Mouse (Mus musculus): ENCODE results near the gene Prss36. TPM values are rescaled to one million over a fixed set of nuclear protein-coding genes. Genes with fewer than 3 reads are reported as not detected.

The Prss36 gene
- polyA plus RNA-seq, 1 experiment, result 15.8 TPM

DNA sequence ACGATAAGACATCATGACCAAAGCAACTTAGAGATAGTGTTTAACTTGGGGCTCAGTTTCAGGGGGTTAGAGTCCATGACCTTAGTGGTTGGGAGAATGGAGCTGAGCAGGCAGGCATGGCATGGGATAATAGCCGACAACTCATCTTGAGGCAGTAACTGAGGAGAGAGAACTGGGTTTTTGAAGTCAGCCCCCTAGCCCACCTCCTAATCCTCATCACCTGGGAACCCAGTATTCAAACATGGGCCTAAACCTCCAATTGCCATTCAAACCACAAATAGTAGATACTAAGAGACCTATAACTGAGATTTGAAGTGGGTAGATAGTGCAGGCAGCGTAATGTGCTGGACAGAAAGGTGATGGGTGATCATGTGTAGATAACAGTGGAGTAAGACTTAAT lies 34.1 kb upstream of the Prss36 start:
- WGBS, result 96% methylated on average over 3 of the region's 3 CpGs
- Histone ChIP-seq H3K27ac (ENCODE audit: control insufficient read depth, insufficient read depth, low read length) (no peak overlapping the region), H3K4me3 (ENCODE audit: control insufficient read depth, insufficient read depth, low read length) (no peak overlapping the region), H3K4me1 (replicated peaks; ENCODE audit: control insufficient read depth, insufficient read depth, low read length) (no peaks in the 10 kb centered on the region), H3K36me3 (ENCODE audit: control insufficient read depth, insufficient read depth, low read length) (peaks cover 92% of the 10 kb centered on the region), H3K27me3 (ENCODE audit: control insufficient read depth, insufficient read depth, low read length) (no peaks in the 10 kb centered on the region)
- TF ChIP-seq POLR2A (IDR thresholded peaks at IDR 0.05; ENCODE audit: control insufficient read depth, extremely low read depth, insufficient read depth, low read length, poor library complexity) (no peak), CTCF (IDR thresholded peaks at IDR 0.05; ENCODE audit: borderline replicate concordance, control insufficient read depth, extremely low read depth, insufficient read depth, low read length, poor library complexity) (no peak)
- no peak for DNase-seq

DNA sequence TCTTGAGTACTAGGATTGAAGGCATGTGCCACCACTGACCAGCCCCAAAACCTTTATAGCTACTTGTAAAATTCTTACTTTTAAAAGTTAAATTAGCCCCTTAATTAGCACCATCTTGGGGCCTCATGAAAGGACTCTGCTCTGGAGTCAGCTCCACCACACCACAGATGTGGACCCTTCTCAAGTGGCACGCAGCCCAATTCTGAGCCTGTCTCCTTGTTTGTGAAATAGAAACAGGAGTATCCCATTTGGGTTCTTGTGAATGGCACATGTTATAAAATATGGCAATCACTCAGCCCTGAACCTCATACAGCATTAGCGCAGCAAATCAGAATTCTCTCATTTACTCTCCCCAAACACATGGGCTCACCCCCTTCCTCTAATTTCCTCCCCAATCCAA lies 32.3 kb upstream of the Prss36 start:
- 99% methylated on average over 2 of the region's 2 CpGs for WGBS

DNA sequence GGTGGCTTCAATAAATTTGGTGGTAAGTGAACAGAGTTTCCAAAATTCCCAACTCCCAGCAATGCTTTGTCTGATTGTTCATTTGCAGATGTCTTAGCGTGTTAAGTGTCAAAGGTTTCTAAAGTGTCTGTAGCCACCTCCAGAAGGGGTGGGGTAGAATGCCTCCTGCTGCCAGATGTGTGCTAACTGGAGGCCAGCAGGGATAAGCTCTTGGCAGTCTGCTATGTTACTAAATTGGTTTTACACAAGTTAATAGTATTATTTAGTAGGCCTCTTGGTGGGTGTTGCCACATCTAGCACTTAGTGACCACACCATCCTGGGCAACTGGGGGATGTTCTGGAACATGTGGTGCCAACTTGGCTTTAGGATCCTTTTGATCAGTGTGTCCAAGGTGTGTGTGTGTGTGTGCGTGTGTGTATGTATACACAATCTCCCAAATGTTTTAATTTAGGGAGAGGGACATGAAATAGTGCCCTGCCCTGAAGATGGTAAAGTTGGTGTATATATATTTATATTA lies 27.9 kb upstream of the Prss36 start:
- no peak overlapping the region for H3K4me3 ChIP-seq (ENCODE audit: control insufficient read depth, insufficient read depth, low read length)
- 0 out of 2 replicates have a peak, but pooled peaks cover 2% of the 10 kb centered on the region for H3K4me1 ChIP-seq (replicated peaks; ENCODE audit: control insufficient read depth, insufficient read depth, low read length)
- 95% methylated on average over 2 of the region's 2 CpGs for WGBS
- no peaks in the 10 kb centered on the region for H3K27me3 ChIP-seq (ENCODE audit: control insufficient read depth, insufficient read depth, low read length)
- peaks cover 96% of the 10 kb centered on the region for H3K36me3 ChIP-seq (ENCODE audit: control insufficient read depth, insufficient read depth, low read length)
- no peak overlapping the region for H3K27ac ChIP-seq (ENCODE audit: control insufficient read depth, insufficient read depth, low read length)
- TF ChIP-seq CTCF (IDR thresholded peaks at IDR 0.05; ENCODE audit: borderline replicate concordance, control insufficient read depth, extremely low read depth, insufficient read depth, low read length, poor library complexity) (no peak), POLR2A (IDR thresholded peaks at IDR 0.05; ENCODE audit: control insufficient read depth, extremely low read depth, insufficient read depth, low read length, poor library complexity) (no peak)
- DNase-seq, result no peak

More for the DNA sequence above, 32.3 kb upstream of the Prss36 start:
- H3K4me1 ChIP-seq (replicated peaks; ENCODE audit: control insufficient read depth, insufficient read depth, low read length), result no peaks in the 10 kb centered on the region
- no peak overlapping the region for H3K27ac ChIP-seq (ENCODE audit: control insufficient read depth, insufficient read depth, low read length)
- no peak overlapping the region for H3K4me3 ChIP-seq (ENCODE audit: control insufficient read depth, insufficient read depth, low read length)
- TF ChIP-seq POLR2A (IDR thresholded peaks at IDR 0.05; ENCODE audit: control insufficient read depth, extremely low read depth, insufficient read depth, low read length, poor library complexity) (no peak), CTCF (IDR thresholded peaks at IDR 0.05; ENCODE audit: borderline replicate concordance, control insufficient read depth, extremely low read depth, insufficient read depth, low read length, poor library complexity) (no peak)
- no peak for DNase-seq
- H3K36me3 ChIP-seq (ENCODE audit: control insufficient read depth, insufficient read depth, low read length), result peaks cover 99% of the 10 kb centered on the region
- H3K27me3 ChIP-seq (ENCODE audit: control insufficient read depth, insufficient read depth, low read length), result no peaks in the 10 kb centered on the region

DNA sequence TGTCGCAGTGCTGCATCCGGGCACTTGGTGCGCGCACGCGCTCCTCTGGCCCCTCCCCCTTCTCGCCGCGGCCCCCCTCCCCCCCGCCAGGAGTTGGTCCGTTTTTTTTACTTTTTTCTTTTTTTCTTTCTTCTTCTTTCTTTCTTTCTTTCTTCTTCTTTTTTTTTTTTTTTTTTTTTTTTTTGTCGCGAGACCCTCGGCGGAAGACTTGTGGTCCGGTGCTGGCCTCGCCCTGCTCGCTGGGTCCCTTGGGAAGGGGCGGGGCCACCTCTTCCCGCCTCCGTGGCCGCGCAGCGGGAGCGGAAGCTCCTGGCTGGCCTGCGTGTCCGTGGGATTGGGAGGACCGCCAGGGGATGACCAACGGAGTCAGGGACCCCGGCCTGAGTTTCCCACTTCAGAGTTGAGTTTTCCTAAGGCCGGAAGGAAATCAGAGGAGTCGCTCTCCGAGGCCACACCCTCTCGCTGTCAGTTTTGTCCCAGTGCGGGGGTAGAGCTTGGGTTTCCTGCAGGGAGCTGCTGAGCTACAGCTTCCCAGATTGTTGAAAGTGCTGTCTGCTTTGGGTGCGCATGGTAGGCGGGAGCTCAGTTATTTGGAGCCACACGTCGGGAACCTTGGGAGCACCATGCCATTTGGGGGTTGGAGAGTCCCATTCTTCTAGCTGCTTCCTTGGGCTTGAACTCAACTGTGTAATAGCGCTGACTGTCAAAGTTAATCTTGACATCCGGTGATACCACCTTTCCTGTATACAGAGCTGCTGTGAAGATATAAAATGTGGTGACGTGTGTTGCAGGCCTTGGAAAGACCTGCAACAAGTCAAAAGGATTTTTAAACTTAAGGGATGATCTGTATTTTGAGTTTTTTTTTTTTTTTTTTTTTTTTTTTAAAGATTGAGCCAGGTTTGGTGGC lies 21.6 kb upstream of the Prss36 start:
- TF ChIP-seq CTCF (IDR thresholded peaks at IDR 0.05; ENCODE audit: borderline replicate concordance, control insufficient read depth, extremely low read depth, insufficient read depth, low read length, poor library complexity), result no peak
- TF ChIP-seq POLR2A (IDR thresholded peaks at IDR 0.05; ENCODE audit: control insufficient read depth, extremely low read depth, insufficient read depth, low read length, poor library complexity), result no peak
- under 1% methylated on average over 41 of the region's 42 CpGs for WGBS
- H3K27me3 ChIP-seq (ENCODE audit: control insufficient read depth, insufficient read depth, low read length), result no peaks in the 10 kb centered on the region
- peaks cover 36% of the 10 kb centered on the region for H3K36me3 ChIP-seq (ENCODE audit: control insufficient read depth, insufficient read depth, low read length)
- peaks cover 10% of the 10 kb centered on the region for H3K4me1 ChIP-seq (replicated peaks; ENCODE audit: control insufficient read depth, insufficient read depth, low read length)
- peak overlapping the region; percentile 88 for H3K4me3 ChIP-seq (ENCODE audit: control insufficient read depth, insufficient read depth, low read length)
- H3K27ac ChIP-seq (ENCODE audit: control insufficient read depth, insufficient read depth, low read length), result peak overlapping the region; percentile 44
- peak; percentile 54 for DNase-seq

DNA sequence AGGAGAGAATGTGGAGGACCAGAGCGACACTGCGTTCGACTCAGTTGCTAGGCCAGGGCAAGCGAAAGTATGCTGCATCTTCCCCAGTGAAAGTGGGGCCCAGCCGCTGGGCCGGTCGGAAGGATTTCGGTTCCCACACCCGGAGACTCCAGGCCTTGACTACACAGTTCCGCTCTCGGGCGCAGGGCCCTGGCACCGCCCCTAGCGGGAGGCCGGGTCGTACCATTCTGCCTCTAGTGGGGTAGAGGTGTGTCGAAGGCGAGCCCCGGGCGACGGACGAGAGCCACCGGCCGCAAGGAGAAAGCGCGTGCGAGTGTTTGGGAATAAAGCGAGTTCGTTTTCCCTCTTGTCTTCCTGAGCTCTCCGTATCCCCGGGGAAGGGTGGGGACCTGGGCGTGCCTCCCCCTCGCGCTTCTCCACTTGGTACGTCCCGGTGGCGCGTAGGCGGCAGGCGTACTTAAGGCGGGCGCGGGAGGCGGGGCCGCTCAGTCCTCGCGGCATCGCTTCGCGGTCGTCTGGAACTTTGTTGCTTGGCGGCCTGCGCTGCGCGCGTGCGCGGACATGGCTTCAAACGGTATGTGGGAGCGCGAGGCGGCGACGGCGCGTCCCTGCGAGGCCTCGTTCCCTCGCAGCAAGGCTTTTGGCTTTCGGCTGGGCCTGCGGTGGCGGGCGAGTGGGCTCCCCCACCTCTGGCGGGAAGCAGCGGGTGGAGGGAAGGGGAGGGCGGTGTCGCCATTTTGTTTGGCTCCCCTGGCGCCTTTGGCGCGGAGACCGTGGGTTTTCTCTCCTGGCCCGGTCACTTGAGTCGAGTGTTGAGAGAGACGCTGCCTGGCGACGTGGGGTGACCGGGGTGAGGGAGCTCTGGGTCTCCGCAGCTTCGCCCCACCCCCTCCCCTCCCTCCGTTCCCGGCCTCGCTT lies 20.7 kb upstream of the Prss36 start, which contains the start of gene Fus:
Gene Fus, plus strand, starts transcription at position 454 of the 918 bp plus-strand sequence.
- TF ChIP-seq POLR2A (IDR thresholded peaks at IDR 0.05; ENCODE audit: control insufficient read depth, extremely low read depth, insufficient read depth, low read length, poor library complexity) (peak; percentile 100), CTCF (IDR thresholded peaks at IDR 0.05; ENCODE audit: borderline replicate concordance, control insufficient read depth, extremely low read depth, insufficient read depth, low read length, poor library complexity) (0 out of 2 replicates have a peak, but pooled peaks have one; percentile 30)
- H3K36me3 ChIP-seq (ENCODE audit: control insufficient read depth, insufficient read depth, low read length), result peaks cover 26% of the 10 kb centered on the region
- under 1% methylated on average over 92 of the region's 92 CpGs for WGBS
- H3K4me1 ChIP-seq (replicated peaks; ENCODE audit: control insufficient read depth, insufficient read depth, low read length), result peaks cover 10% of the 10 kb centered on the region
- peak; percentile 93 for DNase-seq
- H3K27ac ChIP-seq (ENCODE audit: control insufficient read depth, insufficient read depth, low read length), result peak within 1 kb of the TSS; percentile 75
- peak within 1 kb of the TSS; percentile 88 for H3K4me3 ChIP-seq (ENCODE audit: control insufficient read depth, insufficient read depth, low read length)
- H3K27me3 ChIP-seq (ENCODE audit: control insufficient read depth, insufficient read depth, low read length), result no peaks in the 10 kb centered on the region
